Mouse (Mus musculus) ovary, postnatal 14 days (tissue): ENCODE results near the gene Ap4s1.

Source experiments
- DNase-seq: peaks from one replicate; pipeline ENCODE4 v3.0.0; 2022; ENCODE audit warnings: low spot score

Gene Ap4s1

GRCm38 (mm10) chr12:51784842-51785241 lies 94.0 kb downstream of the Ap4s1 start:
- no peak for DNase-seq
